Mouse (Mus musculus) kidney, adult 2 months (tissue): ENCODE measurements around the gene Gm21083.
"Not testable (repeated sequence)": the region's sequence is repeated elsewhere in the genome, so short reads cannot be mapped to it uniquely, and the experiment has no call there.

Source experiments
- CTCF ChIP-seq: fragments of 200-500 bp; conservative IDR thresholded peaks from 2 replicates; pipeline ENCODE4 v1.5.1; 2011; ENCODE audit warnings: low read depth, mild to moderate bottlenecking, control low read depth, low read length, moderate library complexity, mixed read lengths; ENCODE audit not compliant: insufficient read depth, insufficient read length
- POLR2A ChIP-seq: fragments of 200-500 bp; IDR thresholded peaks from one replicate; pipeline ENCODE4 v1.6.1; 2011; ENCODE audit warnings: low read depth, low read length, control low read depth

DNA sequence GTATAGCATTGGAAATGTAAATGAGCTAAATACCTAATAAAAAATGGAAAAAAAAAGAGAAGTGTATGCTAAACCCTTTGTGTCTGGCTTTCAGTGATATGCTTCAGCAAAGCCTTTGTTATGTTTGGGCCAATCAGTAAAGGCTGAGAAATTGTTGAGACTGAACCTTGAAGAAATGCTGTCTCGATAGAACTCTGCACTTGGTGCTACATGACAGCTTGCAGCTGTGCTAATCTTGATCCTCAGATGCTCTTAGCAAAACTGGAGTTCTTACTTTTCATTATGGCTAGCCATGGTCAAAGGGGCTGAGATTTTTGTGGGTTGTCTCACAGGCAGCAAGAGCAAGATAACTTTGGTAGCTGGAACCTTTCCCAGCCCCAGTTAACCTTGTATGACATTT lies 18.5 kb upstream of the Gm21083 start:
- TF ChIP-seq POLR2A, CTCF: not testable (repeated sequence)
